Mouse (Mus musculus) forebrain, postnatal 0 days (tissue): ENCODE measurements around the gene Gtf2e1. TPM values are rescaled to one million over a fixed set of nuclear protein-coding genes. Genes with fewer than 3 reads are reported as not detected.

Experiments used
- ATAC-seq: fragments of 200-750 bp; cut with Nextera tagmentation; 2 replicates; pipeline ENCODE4 v1.8.0; 2017; ENCODE audit warnings: mild to moderate bottlenecking, moderate library complexity
- DNase-seq: peaks from one replicate; pipeline ENCODE4 v3.0.0-alpha.2; 2015
- H3K27ac ChIP-seq: fragments of 300-500 bp; sonication (generic); 2 replicates; pipeline ENCODE4 v1.5.1; 2014; ENCODE audit warnings: low read depth, mild to moderate bottlenecking, antibody characterized with exemption, low read length, moderate library complexity, mixed read lengths
- H3K27me3 ChIP-seq: fragments of 300-500 bp; sonication (generic); 2 replicates; pipeline ENCODE4 v1.6.1; 2014; ENCODE audit warnings: mild to moderate bottlenecking, low read length, mixed read lengths; ENCODE audit not compliant: insufficient read depth
- H3K36me3 ChIP-seq: fragments of 300-500 bp; sonication (generic); 2 replicates; pipeline ENCODE4 v1.6.1; 2014; ENCODE audit warnings: mild to moderate bottlenecking, moderate library complexity; ENCODE audit not compliant: insufficient read depth
- H3K4me1 ChIP-seq: fragments of 300-500 bp; sonication (generic); 2 replicates; pipeline ENCODE4 v1.6.1; 2014; ENCODE audit warnings: antibody characterized with exemption; ENCODE audit not compliant: insufficient read depth
- H3K4me2 ChIP-seq: fragments of 300-500 bp; sonication (generic); 2 replicates; pipeline ENCODE4 v1.6.1; 2014; ENCODE audit warnings: low read depth, mild to moderate bottlenecking, moderate library complexity
- H3K4me3 ChIP-seq: fragments of 300-500 bp; sonication (generic); 2 replicates; pipeline ENCODE4 v1.5.1; 2014; ENCODE audit warnings: low read depth, low read length, mixed read lengths
- H3K9ac ChIP-seq: fragments of 300-500 bp; sonication (generic); 2 replicates; pipeline ENCODE4 v1.6.1; 2014; ENCODE audit warnings: mild to moderate bottlenecking
- H3K9me3 ChIP-seq: fragments of 300-500 bp; sonication (generic); 2 replicates; pipeline ENCODE4 v1.6.1; 2016; ENCODE audit warnings: low read length
- CTCF ChIP-seq: sonication (generic); IDR thresholded peaks from 2 replicates; pipeline ENCODE4 v1.5.1; 2016; ENCODE audit warnings: antibody characterized with exemption, control low read depth, low read depth
- whole genome bisulfite sequencing: fragments of 180-500 bp; shearing (Covaris S2); extraction: QIAGEN DNeasy Blood & Tissue Kit; methylation state at CpG from one replicate; pipeline ENCODE4 v1.1.7; 2014; 5-methylcytosine and 5-hydroxymethylcytosine counted together
- polyA plus RNA-seq: library from polyadenylated mRNA; unstranded; fragments of >200 nt; fragmentation: Nextera tagmentation; extraction: Ambion mirVana; gene quantifications from 2 replicates; pipeline ENCODE4 v1.2.1, GENCODE M21; 2015
- total RNA-seq: library from RNA; depleted of rRNA; stranded (reverse); fragments of >200 nt; gene quantifications from 2 replicates; pipeline ENCODE4 v1.2.3, GENCODE M21; 2014

Gtf2e1 gene
- total and polyA plus RNA-seq, 2 experiments from 2014 or later: 24.5 to 32.7 TPM

DNA sequence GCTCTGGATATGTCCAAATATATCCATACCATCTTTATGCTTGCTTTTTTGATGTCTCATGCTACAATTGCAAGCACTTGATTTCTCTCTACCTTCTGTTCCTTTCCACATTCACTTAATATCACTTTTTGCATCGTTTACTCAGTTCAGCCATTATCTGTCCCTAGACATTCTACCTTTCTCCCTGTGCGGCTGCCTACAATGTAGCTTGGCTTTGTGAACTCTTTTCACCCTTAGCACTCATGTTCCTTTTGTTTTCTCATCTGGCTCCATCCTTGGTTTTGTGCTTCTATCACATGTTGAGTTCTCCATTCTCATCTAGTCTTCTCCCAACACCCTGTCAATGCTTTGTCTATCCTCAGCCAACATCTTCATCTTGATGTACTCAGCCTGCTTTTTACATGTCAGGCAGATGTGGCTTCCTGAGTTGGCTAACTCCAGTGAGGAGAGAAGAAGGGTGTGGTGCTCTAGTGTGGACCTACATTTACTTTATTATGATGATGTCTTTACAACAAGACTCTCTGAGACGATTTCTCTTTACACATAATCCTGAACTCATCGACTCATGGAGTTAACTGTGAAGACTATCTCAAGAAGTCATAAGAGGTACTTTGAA is 21.9 kb downstream of the Gtf2e1 start:
- TF ChIP-seq CTCF: no peak
- Histone ChIP-seq H3K9me3 (no peaks in the 10 kb centered on the region), H3K4me3 (no peak overlapping the region), H3K4me2 (no peak overlapping the region), H3K36me3 (peaks cover 23% of the 10 kb centered on the region), H3K9ac (no peak overlapping the region), H3K27me3 (no peaks in the 10 kb centered on the region), H3K27ac (no peak overlapping the region), H3K4me1 (no peaks in the 10 kb centered on the region)
- DNase-seq: no peak
- 97% methylated on average over 4 of the region's 4 CpGs for WGBS
- ATAC-seq: no peak

GRCm38 (mm10) chr16:37516376-37516993 is 23.1 kb downstream of the Gtf2e1 start:
- TF ChIP-seq CTCF: no peak
- Histone ChIP-seq H3K27me3 (no peaks in the 10 kb centered on the region), H3K36me3 (peaks cover 18% of the 10 kb centered on the region), H3K4me1 (no peaks in the 10 kb centered on the region), H3K9ac (no peak overlapping the region), H3K4me3 (no peak overlapping the region), H3K9me3 (no peaks in the 10 kb centered on the region), H3K27ac (no peak overlapping the region), H3K4me2 (no peak overlapping the region)
- ATAC-seq (no peak), DNase-seq (no peak)
- 90% methylated on average over 6 of the region's 6 CpGs for WGBS

DNA sequence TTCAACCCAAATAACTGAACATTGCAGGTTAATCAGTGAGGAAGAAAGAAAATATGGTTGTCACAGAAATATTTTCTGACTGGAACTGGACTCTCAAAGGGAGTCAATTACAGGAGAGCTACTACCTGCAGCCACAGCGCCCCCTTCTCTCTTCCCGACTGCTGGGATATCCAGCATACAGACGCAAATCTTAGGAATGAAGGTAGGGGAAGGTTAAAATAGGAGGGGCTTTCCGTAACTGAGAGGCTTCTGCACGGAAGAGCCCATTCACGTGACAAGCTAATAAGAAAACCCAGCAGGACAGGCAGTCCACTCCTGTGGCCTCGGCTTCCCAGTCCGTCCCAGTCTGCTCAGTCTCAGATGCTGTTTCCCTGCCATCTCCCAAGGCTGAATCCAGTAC is 24.9 kb downstream of the Gtf2e1 start:
- H3K36me3 ChIP-seq: peaks cover 21% of the 10 kb centered on the region
- no peaks in the 10 kb centered on the region for H3K27me3 ChIP-seq
- no peak for TF ChIP-seq CTCF
- 76% methylated on average over 8 of the region's 8 CpGs for WGBS
- H3K27ac ChIP-seq: no peak overlapping the region
- ATAC-seq (no peak), DNase-seq (no peak)
- H3K9me3 ChIP-seq: no peaks in the 10 kb centered on the region
- H3K4me1 ChIP-seq: no peaks in the 10 kb centered on the region
- no peak overlapping the region for H3K4me2 ChIP-seq
- no peak overlapping the region for H3K4me3 ChIP-seq
- H3K9ac ChIP-seq: no peak overlapping the region

DNA sequence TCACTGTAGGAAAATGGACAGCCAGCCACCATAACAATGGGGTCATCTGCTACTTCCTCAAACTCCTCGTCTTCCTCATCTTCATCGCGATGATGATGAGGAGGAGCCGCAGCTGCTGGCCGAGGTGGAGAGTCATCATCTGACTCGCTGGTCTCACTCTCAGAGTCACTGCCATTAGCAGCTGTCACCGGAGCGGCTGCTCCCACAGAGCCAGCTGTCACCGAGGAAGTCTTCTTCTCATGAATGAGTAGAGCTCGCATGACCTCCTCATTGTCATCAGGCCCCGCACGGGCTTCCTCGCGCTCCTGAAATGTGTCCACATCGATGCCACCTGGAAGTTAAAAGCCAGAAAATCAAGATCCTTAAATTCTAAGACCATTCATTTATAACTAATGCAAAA is 28.1 kb downstream of the Gtf2e1 start:
- no peak for ATAC-seq
- H3K9ac ChIP-seq: no peak overlapping the region
- H3K4me1 ChIP-seq: no peaks in the 10 kb centered on the region
- H3K4me3 ChIP-seq: no peak overlapping the region
- no peak overlapping the region for H3K4me2 ChIP-seq
- H3K36me3 ChIP-seq: peaks cover 20% of the 10 kb centered on the region
- no peak for DNase-seq
- no peak overlapping the region for H3K27ac ChIP-seq
- WGBS: 95% methylated on average over 15 of the region's 15 CpGs
- H3K27me3 ChIP-seq: no peaks in the 10 kb centered on the region
- no peak for TF ChIP-seq CTCF
- no peaks in the 10 kb centered on the region for H3K9me3 ChIP-seq

- TF ChIP-seq CTCF: no peak
- no peak for ATAC-seq
- no peak overlapping the region for H3K4me2 ChIP-seq
Measured at GRCm38 (mm10) chr16:37506751-37507150, 32.8 kb downstream of the Gtf2e1 start.

GRCm38 (mm10) chr16:37504517-37504916 is 35.1 kb downstream of the Gtf2e1 start:
- no peak overlapping the region for H3K4me3 ChIP-seq
- no peaks in the 10 kb centered on the region for H3K4me1 ChIP-seq
- no peak overlapping the region for H3K4me2 ChIP-seq
- no peak; the same call in 1 of the 2 replicates for ATAC-seq
- H3K27ac ChIP-seq: no peak overlapping the region
- no peak for TF ChIP-seq CTCF
- no peaks in the 10 kb centered on the region for H3K36me3 ChIP-seq
- H3K9me3 ChIP-seq: no peaks in the 10 kb centered on the region
- WGBS: 29% methylated on average over 1 of the region's 1 CpGs
- DNase-seq: no peak
- H3K27me3 ChIP-seq: no peaks in the 10 kb centered on the region
- H3K9ac ChIP-seq: no peak overlapping the region

More at GRCm38 (mm10) chr16:37506751-37507150, 32.8 kb downstream of the Gtf2e1 start:
- Histone ChIP-seq H3K9me3 (no peaks in the 10 kb centered on the region), H3K27ac (no peak overlapping the region), H3K9ac (no peak overlapping the region), H3K27me3 (no peaks in the 10 kb centered on the region), H3K4me1 (no peaks in the 10 kb centered on the region), H3K36me3 (peaks cover 12% of the 10 kb centered on the region), H3K4me3 (no peak overlapping the region)
- no peak for DNase-seq
- 71% methylated on average over 9 of the region's 9 CpGs for WGBS

- Histone ChIP-seq H3K4me3 (no peak overlapping the region), H3K27ac (no peak overlapping the region), H3K27me3 (no peaks in the 10 kb centered on the region), H3K4me2 (no peak overlapping the region), H3K9me3 (no peaks in the 10 kb centered on the region), H3K9ac (no peak overlapping the region), H3K4me1 (no peaks in the 10 kb centered on the region), H3K36me3 (no peaks in the 10 kb centered on the region)
- WGBS: 80% methylated on average over 9 of the region's 9 CpGs
- no peak for TF ChIP-seq CTCF
- DNase-seq: no peak
- no peak for ATAC-seq
Measured at GRCm38 (mm10) chr16:37498581-37498980, 41.0 kb downstream of the Gtf2e1 start.
